9 mouse cellular contexts compared by ENCODE assay signal in the genomic region with DNA sequence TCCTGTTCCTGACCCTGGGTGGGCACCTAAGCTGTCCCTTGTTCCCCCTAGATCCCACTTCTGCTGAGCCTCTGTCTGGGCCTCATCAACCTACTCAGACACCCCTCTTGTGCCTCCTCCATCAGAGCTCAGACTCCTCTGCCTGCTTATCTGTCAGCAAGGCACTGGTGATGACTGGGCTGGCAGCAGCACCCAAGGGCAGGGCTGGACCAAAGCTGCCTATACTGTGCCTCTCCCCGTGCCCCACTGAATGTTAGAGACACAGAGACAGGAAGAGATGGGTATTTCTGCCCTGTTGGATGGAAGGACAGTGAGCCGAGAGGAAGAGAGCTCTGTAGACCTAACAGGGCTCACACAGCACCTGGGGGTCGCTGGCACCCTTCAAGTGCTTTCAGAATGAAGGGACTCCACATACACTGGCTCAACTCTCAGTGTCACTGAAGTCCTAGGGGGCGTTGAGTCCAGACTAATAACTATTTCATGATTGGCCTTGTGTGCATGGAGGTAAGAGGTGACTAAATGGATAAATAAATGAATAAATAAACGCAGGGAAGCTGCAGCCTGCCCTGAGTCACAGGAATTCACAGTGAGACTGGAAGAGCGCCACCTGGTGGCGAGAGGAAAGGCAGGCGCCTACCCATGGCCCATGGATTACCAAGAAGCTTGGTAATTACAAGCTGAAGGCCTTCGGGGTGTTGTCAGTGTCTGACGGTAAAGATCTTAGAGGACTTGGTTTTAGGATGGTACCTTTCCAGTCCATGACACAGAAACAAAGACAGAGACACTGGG. TPM values are rescaled to one million over a fixed set of nuclear protein-coding genes. Genes with fewer than 3 reads are reported as not detected.
DNase-seq lines count a peak whose midpoint lies in the region; ATAC-seq and TF ChIP-seq lines count a peak whose summit lies in the region.
"Had no signal": no experiment of that assay in that cellular context is flagged by ENCODE, and none has a peak within 500 bp of the region (broad histone marks: within the 10 kb centered on the region; RNA-seq: fewer than 3 reads in every experiment).

No protein-coding gene starts in this region.

- H3K4me3 ChIP-seq in G1E (ENCODE audit: low read depth, low read length) = no peak overlapping the region
- H3K4me3 ChIP-seq in forebrain, embryonic 13.5 days = no peak overlapping the region
- no peak overlapping the region for H3K4me3 ChIP-seq in layer of hippocampus, adult 2 months
- no peak overlapping the region for H3K4me3 ChIP-seq in lung, embryonic 15.5 days

- no peaks in the 10 kb centered on the region for H3K36me3 ChIP-seq in G1E (replicated peaks)
- H3K36me3 ChIP-seq in forebrain, embryonic 13.5 days (ENCODE audit: poor library complexity, severe bottlenecking) = peaks cover 23% of the 10 kb centered on the region
- no peaks in the 10 kb centered on the region for H3K36me3 ChIP-seq in lung, embryonic 15.5 days

- H3K4me2 ChIP-seq in forebrain, embryonic 13.5 days = no peak overlapping the region
- H3K4me2 ChIP-seq in lung, embryonic 15.5 days = no peak overlapping the region

- WGBS in forebrain, embryonic 13.5 days = 26% methylated on average over 10 of the region's 10 CpGs
- WGBS in lung, embryonic 15.5 days = 23% methylated on average over 10 of the region's 10 CpGs

- no peak overlapping the region for H3K27ac ChIP-seq in forebrain, embryonic 13.5 days
- peak overlapping the region; percentile 40; the same call in 1 of the 2 replicates for H3K27ac ChIP-seq in layer of hippocampus, adult 2 months
- no peak overlapping the region for H3K27ac ChIP-seq in lung, embryonic 15.5 days
- H3K27ac ChIP-seq: macrophage had no signal

- H3K4me1 ChIP-seq in G1E (ENCODE audit: insufficient read depth, low read depth, low read length) = peaks cover 14% of the 10 kb centered on the region
- no peaks in the 10 kb centered on the region for H3K4me1 ChIP-seq in forebrain, embryonic 13.5 days
- no peaks in the 10 kb centered on the region for H3K4me1 ChIP-seq in lung, embryonic 15.5 days

- peak; percentile 82 for DNase-seq in G1E (ENCODE audit: low spot score)
- peak; percentile 93 for DNase-seq in c-Kit-positive CD71-positive TER-119-positive erythroid progenitor cells, embryonic 14.5 days (ENCODE audit: low spot score)
- DNase-seq in layer of hippocampus, adult 2 months (ENCODE audit: low spot score in 2 of 2) = peak; percentile 74 to 87
- peak; percentile 71 for DNase-seq in ovary, postnatal 14 days (ENCODE audit: low spot score)
- peak; percentile 70 for DNase-seq in thymus, postnatal 25 days

- TF ChIP-seq CTCF in G1E (IDR thresholded peaks at IDR 0.05; ENCODE audit: low read depth, low read length) = peak; percentile 94
- TF ChIP-seq CTCF in layer of hippocampus, adult 2 months (conservative IDR thresholded peaks at IDR 0.05) = peak; percentile 98

- peaks cover 17% of the 10 kb centered on the region for H3K27me3 ChIP-seq in G1E (ENCODE audit: insufficient read depth, low read length)
- H3K27me3 ChIP-seq in forebrain, embryonic 13.5 days = no peaks in the 10 kb centered on the region
- no peaks in the 10 kb centered on the region for H3K27me3 ChIP-seq in lung, embryonic 15.5 days

- no peak overlapping the region for H3K9ac ChIP-seq in forebrain, embryonic 13.5 days
- H3K9ac ChIP-seq in lung, embryonic 15.5 days = no peak overlapping the region

- H3K9me3 ChIP-seq in G1E (replicated peaks) = no peaks in the 10 kb centered on the region
- no peaks in the 10 kb centered on the region for H3K9me3 ChIP-seq in forebrain, embryonic 13.5 days (replicated peaks)
- no peaks in the 10 kb centered on the region for H3K9me3 ChIP-seq in lung, embryonic 15.5 days

- ATAC-seq in G1E (ENCODE audit: extremely low read depth, insufficient number of reproducible peaks, low FRiP score, poor library complexity, severe bottlenecking) = 0 out of 2 replicates have a peak, but pooled peaks have one; percentile 54
- ATAC-seq in forebrain, embryonic 13.5 days = peak; percentile 82
- peak; percentile 89 to 91 for ATAC-seq in hematopoietic stem cell, adult 5-6 weeks (replicated peaks in 1 of 2; ENCODE audit: insufficient read depth in 1 of 2, low FRiP score in 2 of 2, low TSS enrichment in 1 of 2, low read depth in 1 of 2, poor library complexity in 2 of 2, severe bottlenecking in 2 of 2)
- peak; percentile 45; the same call in 1 of the 2 replicates for ATAC-seq in lung, embryonic 15.5 days (ENCODE audit: borderline replicate concordance, extremely low read depth, low FRiP score, low TSS enrichment)

RNA-seq across cellular contexts. Expression of a gene that starts 3.2 kb away (rescaled TPM):
- total RNA-seq in G1E (2014; fragmentation: Nextera tagmentation) (0.38 TPM in 1 of 2 replicates, not detected in the other), G1E (2017) (0.11 and 0.12 TPM in 2 replicates)
- 0.09 and 0.11 TPM in 2 replicates for polyA plus RNA-seq in G1E (2012)
- 0.50 and 0.56 TPM in 2 replicates for polyA plus RNA-seq in forebrain, embryonic 13.5 days (2015; fragmentation: Nextera tagmentation; extraction: Ambion mirVana)
- 0.31 TPM in 1 of 2 replicates, not detected in the other for total RNA-seq in hematopoietic stem cell, adult 5-6 weeks (2017)
- total RNA-seq in layer of hippocampus, adult 2 months (2021) = under 1 TPM in 1 of 2 experiments, not detected in 1; 0.15 TPM
- polyA plus RNA-seq in lung, embryonic 15.5 days (2015; fragmentation: Nextera tagmentation; extraction: Ambion mirVana) = 0.87 and 0.92 TPM in 2 replicates

RNA-seq across cellular contexts. Expression of a gene that starts 26.8 kb away (rescaled TPM):
- 10.5 and 16.0 TPM in 2 replicates for total RNA-seq in G1E (2014; fragmentation: Nextera tagmentation)
- 7.2 TPM in 2 replicates for total RNA-seq in G1E (2017)
- 19.5 and 23.1 TPM in 2 replicates for polyA plus RNA-seq in G1E (2012)
- polyA plus RNA-seq in forebrain, embryonic 13.5 days (2015; fragmentation: Nextera tagmentation; extraction: Ambion mirVana) = 68.2 and 72.8 TPM in 2 replicates
- 15.2 and 18.9 TPM in 2 replicates for total RNA-seq in hematopoietic stem cell, adult 5-6 weeks (2017)
- total RNA-seq in layer of hippocampus, adult 2 months (2021) = 100 to 1,000 TPM; 573 to 583 TPM
- 74.8 and 78.3 TPM in 2 replicates for polyA plus RNA-seq in lung, embryonic 15.5 days (2015; fragmentation: Nextera tagmentation; extraction: Ambion mirVana)

RNA-seq across cellular contexts. Expression of a gene that starts 26.8 kb away (rescaled TPM):
- 18.8 and 26.0 TPM in 2 replicates for total RNA-seq in G1E (2014; fragmentation: Nextera tagmentation)
- total RNA-seq in G1E (2017) = 5.2 and 10.0 TPM in 2 replicates
- 61.2 and 61.5 TPM in 2 replicates for polyA plus RNA-seq in G1E (2012)
- 35.1 and 36.5 TPM in 2 replicates for polyA plus RNA-seq in forebrain, embryonic 13.5 days (2015; fragmentation: Nextera tagmentation; extraction: Ambion mirVana)
- total RNA-seq in hematopoietic stem cell, adult 5-6 weeks (2017) = 4.8 and 7.4 TPM in 2 replicates
- 10 to 100 TPM; 25.5 to 25.6 TPM for total RNA-seq in layer of hippocampus, adult 2 months (2021)
- polyA plus RNA-seq in lung, embryonic 15.5 days (2015; fragmentation: Nextera tagmentation; extraction: Ambion mirVana) = 24.0 and 24.8 TPM in 2 replicates

RNA-seq across cellular contexts. Expression of a gene that starts 27.1 kb away (rescaled TPM):
- total RNA-seq in G1E (2014; fragmentation: Nextera tagmentation) (1.5 and 1.7 TPM in 2 replicates), G1E (2017) (0.93 and 1.3 TPM in 2 replicates)
- polyA plus RNA-seq in G1E (2012) = 2.3 and 2.7 TPM in 2 replicates
- polyA plus RNA-seq in forebrain, embryonic 13.5 days (2015; fragmentation: Nextera tagmentation; extraction: Ambion mirVana) = 1.5 and 1.8 TPM in 2 replicates
- total RNA-seq in hematopoietic stem cell, adult 5-6 weeks (2017) = 1.1 and 1.5 TPM in 2 replicates
- total RNA-seq in layer of hippocampus, adult 2 months (2021) = under 1 TPM; 0.38 to 0.39 TPM
- 7.2 and 8.7 TPM in 2 replicates for polyA plus RNA-seq in lung, embryonic 15.5 days (2015; fragmentation: Nextera tagmentation; extraction: Ambion mirVana)

RNA-seq across cellular contexts. Expression of a gene that starts 39.5 kb away (rescaled TPM):
- 18.5 and 18.6 TPM in 2 replicates for total RNA-seq in G1E (2014; fragmentation: Nextera tagmentation)
- 62.3 and 63.1 TPM in 2 replicates for total RNA-seq in G1E (2017)
- polyA plus RNA-seq in G1E (2012) = 56.9 and 75.3 TPM in 2 replicates
- 8.5 and 8.7 TPM in 2 replicates for polyA plus RNA-seq in forebrain, embryonic 13.5 days (2015; fragmentation: Nextera tagmentation; extraction: Ambion mirVana)
- total RNA-seq in hematopoietic stem cell, adult 5-6 weeks (2017) = 23.3 and 25.8 TPM in 2 replicates
- total RNA-seq in layer of hippocampus, adult 2 months (2021) = 10 to 100 TPM in 1 of 2 experiments, 1 to 10 TPM in 1; 6.3 to 10.8 TPM
- polyA plus RNA-seq in lung, embryonic 15.5 days (2015; fragmentation: Nextera tagmentation; extraction: Ambion mirVana) = 48.5 and 49.6 TPM in 2 replicates

Comparison
In these comparisons a context has a peak if more than half of its experiments do, and no peak if none do; other contexts are left out.
1. RNA of a gene that starts 26.8 kb away (total RNA-seq): 573 to 583 TPM in layer of hippocampus, adult 2 months; 15.2 to 18.9 TPM in hematopoietic stem cell, adult 5-6 weeks and 7.2 to 16.0 TPM in G1E; every median in the first group is over 10 times any median in the second.
2. Peak in every context shown above with its lines, with median percentiles within 50 percentile points of each other: ATAC-seq and DNase-seq.